Mouse (Mus musculus) kidney, adult 2 months (tissue): ENCODE measurements around the gene Plxna4.

Experiments used
- CTCF ChIP-seq: fragments of 200-500 bp; conservative IDR thresholded peaks from 2 replicates; pipeline ENCODE4 v1.5.1; 2011; ENCODE audit warnings: low read depth, mild to moderate bottlenecking, control low read depth, low read length, moderate library complexity, mixed read lengths; ENCODE audit not compliant: insufficient read depth, insufficient read length
- POLR2A ChIP-seq: fragments of 200-500 bp; IDR thresholded peaks from one replicate; pipeline ENCODE4 v1.6.1; 2011; ENCODE audit warnings: low read depth, low read length, control low read depth

DNA sequence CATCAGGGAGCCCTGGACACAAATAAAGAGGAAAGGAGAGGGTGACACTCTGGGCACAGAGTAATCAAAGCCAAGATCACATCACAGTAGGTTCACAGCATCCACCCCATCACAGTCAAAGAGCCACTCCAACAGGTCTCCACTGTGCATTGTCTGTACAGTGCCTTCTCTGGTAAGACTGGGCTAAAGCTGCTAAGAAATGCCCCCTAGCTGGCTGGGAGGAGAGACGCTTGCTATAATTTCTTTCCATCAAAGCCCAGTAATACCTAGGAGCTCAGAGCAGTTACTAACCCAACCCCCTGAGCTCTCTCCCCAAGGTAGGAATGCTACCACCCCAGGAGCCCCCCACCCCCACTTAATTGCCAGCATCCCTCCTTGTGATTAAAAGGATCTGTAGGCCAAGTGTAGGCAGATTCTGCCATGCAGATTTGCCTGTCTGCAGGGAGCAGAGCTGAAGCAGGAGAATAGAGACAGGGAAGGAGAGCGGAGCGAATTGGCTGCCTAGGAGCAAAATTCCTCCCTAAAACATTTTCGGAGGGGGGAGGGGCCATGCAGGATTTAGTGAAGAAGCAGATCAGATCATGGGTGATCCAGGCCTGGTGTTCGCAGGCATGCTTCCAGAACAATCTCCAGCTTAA lies 3.6 kb downstream of the Plxna4 start:
- TF ChIP-seq POLR2A (no peak), CTCF (no peak)
